Mouse (Mus musculus): ENCODE results near the gene Aqp7.

- no peak for TF ChIP-seq CTCF (IDR thresholded peaks at IDR 0.05)
- TF ChIP-seq EP300 (IDR thresholded peaks at IDR 0.05) = no peak
Observed at GRCm38 (mm10) chr4:41056253-41056652, 8.3 kb upstream of the Aqp7 start.
